Mouse (Mus musculus): ENCODE measurements around the gene Gab2.

DNA sequence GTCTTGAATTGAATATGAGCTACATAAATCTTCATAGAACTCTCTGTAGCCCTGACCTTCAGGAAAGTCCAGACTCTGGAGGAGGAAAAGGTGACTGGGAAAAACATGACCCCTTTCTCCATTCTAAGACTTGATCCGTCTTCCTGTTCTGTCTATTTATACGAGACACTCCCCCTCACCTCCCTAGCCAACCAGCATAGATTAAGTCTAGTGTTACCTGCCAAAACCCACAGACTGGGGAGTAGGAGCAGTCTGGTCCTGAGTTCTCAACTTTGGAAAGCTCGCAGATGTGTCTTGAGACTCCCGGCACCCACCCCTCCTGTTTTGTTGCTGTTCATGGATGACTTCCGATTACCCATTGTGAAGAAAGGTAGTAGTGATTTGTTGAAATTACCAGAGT is 166.8 kb downstream of the Gab2 start:
- TF ChIP-seq SMC3 (IDR thresholded peaks at IDR 0.05; ENCODE audit: low read depth, low read length) (no peak), ZNF384 (IDR thresholded peaks at IDR 0.05; ENCODE audit: low read depth, low read length) (no peak), SIN3A (IDR thresholded peaks at IDR 0.05; ENCODE audit: low read length) (no peak), CTCF (conservative IDR thresholded peaks at IDR 0.05 in 1 of 2, IDR thresholded peaks at IDR 0.05 in 1 of 2; ENCODE audit: low read depth in 2 of 2, low read length in 2 of 2) (no peak), HCFC1 (IDR thresholded peaks at IDR 0.05; ENCODE audit: low read depth, low read length) (no peak), EP300 (IDR thresholded peaks at IDR 0.05; ENCODE audit: low read length) (no peak), ZC3H11A (IDR thresholded peaks at IDR 0.05; ENCODE audit: low read depth, low read length) (no peak), POLR2A (IDR thresholded peaks at IDR 0.05; ENCODE audit: low read depth, low read length) (no peak), CHD1 (IDR thresholded peaks at IDR 0.05; ENCODE audit: low read depth, low read length) (no peak), ZMIZ1 (IDR thresholded peaks at IDR 0.05; ENCODE audit: low read depth, low read length) (no peak), NELFE (IDR thresholded peaks at IDR 0.05; ENCODE audit: low read depth, low read length) (no peak)
